Mouse (Mus musculus) MEL (cell line): ENCODE measurements around the gene Rassf3. TPM values are rescaled to one million over a fixed set of nuclear protein-coding genes. Genes with fewer than 3 reads are reported as not detected.
A peak's percentile ranks its signal among the peaks of the same experiment; 100 is the strongest.

Experiments used
- DNase-seq: peaks from one replicate; pipeline ENCODE4 v3.0.0; 2011; ENCODE audit warnings: low read depth, low spot score
- H3K27ac ChIP-seq: 2 replicates; pipeline ENCODE4 v1.5.1; 2012; ENCODE audit warnings: low read depth, mild to moderate bottlenecking, control low read depth, low read length, moderate library complexity; ENCODE audit not compliant: control insufficient read depth
- H3K27me3 ChIP-seq, 2 experiments: fragments of 150-350 bp in 1 of 2; sonication (generic) in 1 of 2; 2 replicates each; pipeline ENCODE4 v1.6.1; 2012; ENCODE audit warnings: low read length in 2 of 2, mild to moderate bottlenecking in 2 of 2, improper control_type of control experiment in 1 of 2, moderate library complexity in 1 of 2; ENCODE audit not compliant: insufficient read depth in 2 of 2, control insufficient read depth in 1 of 2
- H3K36me3 ChIP-seq, 2 experiments: 2 replicates each; pipeline ENCODE4 v1.6.1; 2012 to 2014; ENCODE audit warnings: low read length in 2 of 2, improper control_type of control experiment in 1 of 2, inconsistent platforms in 1 of 2, mild to moderate bottlenecking in 1 of 2; ENCODE audit not compliant: insufficient read depth in 2 of 2, control insufficient read depth in 1 of 2
- H3K4me1 ChIP-seq, 2 experiments: fragments of 150-350 bp in 1 of 2; sonication (generic) in 1 of 2; 2 replicates each; pipeline ENCODE4 v1.6.1; 2012; ENCODE audit warnings: low read length in 2 of 2, improper control_type of control experiment in 1 of 2, mild to moderate bottlenecking in 1 of 2; ENCODE audit not compliant: insufficient read depth in 2 of 2, control insufficient read depth in 1 of 2
- H3K4me3 ChIP-seq, 2 experiments: fragments of 150-350 bp in 1 of 2; sonication (generic) in 1 of 2; 2 replicates each; pipeline ENCODE4 v1.5.1; 2012; ENCODE audit warnings: low read depth in 2 of 2, low read length in 2 of 2, mild to moderate bottlenecking in 2 of 2, moderate library complexity in 2 of 2, control low read depth in 1 of 2, improper control_type of control experiment in 1 of 2; ENCODE audit not compliant: control insufficient read depth in 1 of 2, insufficient read depth in 1 of 2
- H3K79me2 ChIP-seq: 2 replicates; pipeline ENCODE4 v1.6.1; 2012; ENCODE audit warnings: mild to moderate bottlenecking, low read length, moderate library complexity; ENCODE audit not compliant: control insufficient read depth, poor library complexity, insufficient read depth
- H3K9ac ChIP-seq: 2 replicates; pipeline ENCODE4 v1.6.1; 2012; ENCODE audit warnings: low read depth, mild to moderate bottlenecking, control low read depth, low read length, moderate library complexity; ENCODE audit not compliant: control insufficient read depth, poor library complexity, severe bottlenecking
- H3K9me3 ChIP-seq: fragments of 150-350 bp; sonication (generic); replicated peaks from 2 replicates; pipeline ENCODE4 v1.6.1; 2012; ENCODE audit warnings: mild to moderate bottlenecking, low read length, improper control_type of control experiment, moderate library complexity; ENCODE audit not compliant: insufficient read depth
- CHD1 ChIP-seq: IDR thresholded peaks from 2 replicates; pipeline ENCODE4 v1.6.1; 2012; ENCODE audit warnings: low read depth, mild to moderate bottlenecking, inconsistent platforms, low read length, improper control_type of control experiment
- CTCF ChIP-seq, 3 experiments: IDR thresholded peaks in 2 of 3; conservative IDR thresholded peaks in 1 of 3; 2 replicates each; pipeline ENCODE4 v1.5.1; 2011 to 2012; ENCODE audit warnings: low read length in 3 of 3, low read depth in 2 of 3, mild to moderate bottlenecking in 2 of 3, improper control_type of control experiment in 1 of 3, inconsistent platforms in 1 of 3, mixed read lengths in 1 of 3, moderate library complexity in 1 of 3; ENCODE audit not compliant: control insufficient read depth in 1 of 3, insufficient read depth in 1 of 3, poor library complexity in 1 of 3, severe bottlenecking in 1 of 3
- ELF1 ChIP-seq: IDR thresholded peaks from 2 replicates; pipeline ENCODE4 v1.6.1; 2014; ENCODE audit warnings: low read depth, mild to moderate bottlenecking, inconsistent platforms, low read length, improper control_type of control experiment, moderate library complexity
- ETS1 ChIP-seq: IDR thresholded peaks from 2 replicates; pipeline ENCODE4 v1.6.1; 2012; ENCODE audit warnings: low read depth, mild to moderate bottlenecking, inconsistent platforms, low read length, improper control_type of control experiment, moderate library complexity
- HCFC1 ChIP-seq: IDR thresholded peaks from 2 replicates; pipeline ENCODE4 v1.6.1; 2012; ENCODE audit warnings: low read depth, mild to moderate bottlenecking, inconsistent platforms, low read length, improper control_type of control experiment, moderate library complexity
- MAX ChIP-seq: IDR thresholded peaks from 2 replicates; pipeline ENCODE4 v1.6.1; 2011; ENCODE audit warnings: low read length, improper control_type of control experiment
- MAZ ChIP-seq: IDR thresholded peaks from 2 replicates; pipeline ENCODE4 v1.6.1; 2012; ENCODE audit warnings: low read depth, mild to moderate bottlenecking, inconsistent platforms, low read length, improper control_type of control experiment
- MXI1 ChIP-seq: IDR thresholded peaks from 2 replicates; pipeline ENCODE4 v1.6.1; 2011; ENCODE audit warnings: mild to moderate bottlenecking, low read depth, low read length, improper control_type of control experiment
- NRF1 ChIP-seq: IDR thresholded peaks from 2 replicates; pipeline ENCODE4 v1.6.1; 2014; ENCODE audit warnings: low read depth, mild to moderate bottlenecking, inconsistent platforms, low read length, improper control_type of control experiment, moderate library complexity; ENCODE audit not compliant: poor library complexity, insufficient read depth, severe bottlenecking
- POLR2A ChIP-seq, 2 experiments: IDR thresholded peaks; 2 replicates each; pipeline ENCODE4 v1.6.1; 2011 to 2012; ENCODE audit warnings: low read length in 2 of 2, mild to moderate bottlenecking in 2 of 2, control low read depth in 1 of 2, improper control_type of control experiment in 1 of 2, low read depth in 1 of 2, moderate library complexity in 1 of 2; ENCODE audit not compliant: control insufficient read depth in 1 of 2, insufficient read depth in 1 of 2, poor library complexity in 1 of 2
- POLR2AphosphoS5 ChIP-seq: IDR thresholded peaks from 2 replicates; pipeline ENCODE4 v1.6.1; 2012; ENCODE audit warnings: low read depth, borderline replicate concordance, mild to moderate bottlenecking, inconsistent platforms, low read length, moderate library complexity, mixed read lengths
- RAD21 ChIP-seq: IDR thresholded peaks from 2 replicates; pipeline ENCODE4 v1.6.1; 2011; ENCODE audit warnings: mild to moderate bottlenecking, low read depth, low read length, improper control_type of control experiment
- RCOR1 ChIP-seq: IDR thresholded peaks from 2 replicates; pipeline ENCODE4 v1.6.1; 2012; ENCODE audit warnings: low read depth, mild to moderate bottlenecking, inconsistent platforms, low read length, improper control_type of control experiment
- SIN3A ChIP-seq: IDR thresholded peaks from 2 replicates; pipeline ENCODE4 v1.6.1; 2012; ENCODE audit warnings: low read length, improper control_type of control experiment, inconsistent platforms
- SMC3 ChIP-seq: IDR thresholded peaks from 2 replicates; pipeline ENCODE4 v1.6.1; 2011; ENCODE audit warnings: low read depth, low read length, improper control_type of control experiment
- TAL1 ChIP-seq: IDR thresholded peaks from 2 replicates; pipeline ENCODE4 v1.6.1; 2012; ENCODE audit warnings: mild to moderate bottlenecking, inconsistent platforms, low read length, moderate library complexity, mixed read lengths
- TBP ChIP-seq: IDR thresholded peaks from 2 replicates; pipeline ENCODE4 v1.8.0; 2011; ENCODE audit warnings: low read depth, low read length, improper control_type of control experiment
- USF1 ChIP-seq: IDR thresholded peaks from 2 replicates; pipeline ENCODE4 v1.6.1; 2014; ENCODE audit warnings: low read depth, mild to moderate bottlenecking, inconsistent platforms, low read length, improper control_type of control experiment, moderate library complexity
- USF2 ChIP-seq, 2 experiments: IDR thresholded peaks; 2 replicates each; pipeline ENCODE4 v1.6.1; 2011 to 2012; ENCODE audit warnings: improper control_type of control experiment in 2 of 2, low read length in 2 of 2, borderline replicate concordance in 1 of 2, inconsistent platforms in 1 of 2, low read depth in 1 of 2, mild to moderate bottlenecking in 1 of 2; ENCODE audit not compliant: insufficient read depth in 1 of 2
- ZC3H11A ChIP-seq: IDR thresholded peaks from 2 replicates; pipeline ENCODE4 v1.6.1; 2012; ENCODE audit warnings: low read depth, mild to moderate bottlenecking, inconsistent platforms, low read length, improper control_type of control experiment
- ZKSCAN1 ChIP-seq: IDR thresholded peaks from 2 replicates; pipeline ENCODE4 v1.6.1; 2012; ENCODE audit warnings: low read depth, mild to moderate bottlenecking, inconsistent platforms, low read length, improper control_type of control experiment, moderate library complexity
- ZNF384 ChIP-seq: IDR thresholded peaks from 2 replicates; pipeline ENCODE4 v1.6.1; 2012; ENCODE audit warnings: low read depth, mild to moderate bottlenecking, inconsistent platforms, low read length, improper control_type of control experiment
- polyA plus RNA-seq, 2 experiments: library from polyadenylated mRNA; stranded (reverse) in 1 of 2; unstranded in 1 of 2; fragments of >175 nt in 1 of 2; fragments of >200 nt in 1 of 2; gene quantifications; 2 replicates each; pipeline versions ENCODE4 v1.2.1 to v1.2.4; 2012; ENCODE audit warnings: low replicate concordance in 2 of 2, low read depth in 1 of 2; ENCODE audit not compliant: insufficient read length in 2 of 2, insufficient read depth in 1 of 2, missing spikeins in 1 of 2
- total RNA-seq: library from RNA; depleted of rRNA; stranded (reverse); fragments of 300-350 nt; gene quantifications from 2 replicates; pipeline ENCODE4 v1.2.3, GENCODE M21; 2012

Rassf3 gene
- total and polyA plus RNA-seq, 3 experiments = 9.2 to 15.8 TPM; not detected in 1

GRCm38 (mm10) chr10:121476968-121477337, 806 bp upstream of the Rassf3 start:
- peaks cover 0 to 5% of the 10 kb centered on the region in 2 experiments; a peak in 1 of 4 replicates for H3K36me3 ChIP-seq
- peak overlapping the region; percentile 76 to 89 for H3K4me3 ChIP-seq
- H3K79me2 ChIP-seq = peaks cover 21% of the 10 kb centered on the region
- TF ChIP-seq SMC3 (no peak), CHD1 (no peak), CTCF (IDR thresholded peaks at IDR 0.05 in 2 of 3, conservative IDR thresholded peaks at IDR 0.05 in 1 of 3; ENCODE audit: control insufficient read depth in 1 of 3, insufficient read depth in 1 of 3, low read depth in 2 of 3, low read length in 3 of 3, poor library complexity in 1 of 3, severe bottlenecking in 1 of 3) (no peak)
- peak overlapping the region; percentile 87 for H3K9ac ChIP-seq
- H3K27ac ChIP-seq = peak overlapping the region; percentile 92
- H3K27me3 ChIP-seq = no peaks in the 10 kb centered on the region
- peaks cover 0 to 11% of the 10 kb centered on the region in 2 experiments; a peak in 3 of 4 replicates for H3K4me1 ChIP-seq
- no peak for DNase-seq
- H3K9me3 ChIP-seq = no peaks in the 10 kb centered on the region

- peaks cover 0 to 8% of the 10 kb centered on the region in 2 experiments; a peak in 1 of 4 replicates for H3K36me3 ChIP-seq
- H3K79me2 ChIP-seq = peaks cover 28% of the 10 kb centered on the region
- H3K9me3 ChIP-seq = no peaks in the 10 kb centered on the region
- H3K4me3 ChIP-seq = peak overlapping the region; percentile 73 to 98
- peak overlapping the region; percentile 74 for H3K9ac ChIP-seq
- peaks cover 0 to 11% of the 10 kb centered on the region in 2 experiments; a peak in 3 of 4 replicates for H3K4me1 ChIP-seq
- DNase-seq = peak; percentile 68
- H3K27ac ChIP-seq = peak overlapping the region; percentile 38
- peak; percentile 13; the same call in 1 of the 2 replicates for TF ChIP-seq SIN3A
- TF ChIP-seq NRF1 = no peak
- TF ChIP-seq CTCF (IDR thresholded peaks at IDR 0.05 in 2 of 3, conservative IDR thresholded peaks at IDR 0.05 in 1 of 3; ENCODE audit: control insufficient read depth in 1 of 3, insufficient read depth in 1 of 3, low read depth in 2 of 3, low read length in 3 of 3, poor library complexity in 1 of 3, severe bottlenecking in 1 of 3) = no peak
- peak; percentile 45; the same call in 1 of the 2 replicates for TF ChIP-seq MAX
- H3K27me3 ChIP-seq = no peaks in the 10 kb centered on the region
These were observed 438 bp downstream of the Rassf3 start for GRCm38 (mm10) chr10:121475672-121476146.

- Histone ChIP-seq H3K27ac (no peak overlapping the region), H3K4me3 (peak overlapping the region; percentile 73 to 98), H3K79me2 (peaks cover 30% of the 10 kb centered on the region), H3K27me3 (no peaks in the 10 kb centered on the region), H3K9ac (peak overlapping the region; percentile 74), H3K36me3 (peaks cover 0 to 10% of the 10 kb centered on the region in 2 experiments; a peak in 2 of 4 replicates), H3K9me3 (no peaks in the 10 kb centered on the region), H3K4me1 (peaks cover 2 to 11% of the 10 kb centered on the region in 2 experiments; a peak in 3 of 4 replicates)
- DNase-seq = peak; percentile 50
- TF ChIP-seq MAX (no peak), CTCF (IDR thresholded peaks at IDR 0.05 in 2 of 3, conservative IDR thresholded peaks at IDR 0.05 in 1 of 3; ENCODE audit: control insufficient read depth in 1 of 3, insufficient read depth in 1 of 3, low read depth in 2 of 3, low read length in 3 of 3, poor library complexity in 1 of 3, severe bottlenecking in 1 of 3) (no peak), USF2 (IDR thresholded peaks at IDR 0.05; ENCODE audit: borderline replicate concordance in 1 of 2, insufficient read depth in 1 of 2, low read depth in 1 of 2, low read length in 2 of 2) (no peak), ZC3H11A (no peak), TBP (no peak), MXI1 (0 out of 2 replicates have a peak, but pooled peaks have one; percentile 13), HCFC1 (no peak), ELF1 (no peak), CHD1 (peak; percentile 64; the same call in 1 of the 2 replicates), POLR2A (IDR thresholded peaks at IDR 0.05; ENCODE audit: control insufficient read depth in 1 of 2, insufficient read depth in 1 of 2, low read depth in 1 of 2, low read length in 2 of 2, poor library complexity in 1 of 2) (no peak), ZNF384 (no peak), RCOR1 (0 out of 2 replicates have a peak, but pooled peaks have one; percentile 3), SMC3 (no peak), MAZ (no peak), TAL1 (no peak), POLR2AphosphoS5 (no peak), SIN3A (0 out of 2 replicates have a peak, but pooled peaks have one; percentile 15), ETS1 (no peak), USF1 (no peak), ZKSCAN1 (no peak), RAD21 (no peak)
These were observed 961 bp downstream of the Rassf3 start for GRCm38 (mm10) chr10:121475101-121475671.
